Mouse (Mus musculus): ENCODE data around the gene Tas2r130. TPM values are rescaled to one million over a fixed set of nuclear protein-coding genes. Genes with fewer than 3 reads are reported as not detected.
"Not testable (repeated sequence)": the region's sequence is repeated elsewhere in the genome, so short reads cannot be mapped to it uniquely, and the experiment has no call there.

Gene Tas2r130
- total RNA-seq (2022) = not detected

GRCm38 (mm10) chr6:131630812-131631211 is at the start of gene Tas2r130:
Gene Tas2r130 (minus strand): TSS chr6:131630912.
- no peak for DNase-seq (ENCODE audit: low spot score)

GRCm38 (mm10) chr6:131678786-131679185 is 48.1 kb upstream of the Tas2r130 start, which contains the start of gene Tas2r106:
Gene Tas2r106 (minus strand): TSS chr6:131678886.
- DNase-seq (ENCODE audit: low spot score) = no peak

GRCm38 (mm10) chr6:131660049-131660448 is 29.3 kb upstream of the Tas2r130 start, which contains the start of gene Tas2r107:
Gene Tas2r107 (minus strand): TSS chr6:131660149.
- no peak for DNase-seq (ENCODE audit: low spot score)

- not testable (repeated sequence) for DNase-seq (ENCODE audit: low spot score)
Observed at GRCm38 (mm10) chr6:131609956-131610355, 20.8 kb downstream of the Tas2r130 start.

GRCm38 (mm10) chr6:131604821-131605220 is 25.9 kb downstream of the Tas2r130 start:
- no peak for DNase-seq (ENCODE audit: low spot score)

Other genes starting within 250 kb of the Tas2r130 start
- 100 to 1,000 TPM; 172 to 240 (median 215) TPM for gene Ybx3, start 242.4 kb downstream of the Tas2r130 start, total RNA-seq (2022)
- gene 5430401F13Rik, start 144.5 kb downstream of the Tas2r130 start, total RNA-seq (2022) = not detected
- not detected for gene Gm6619, start 144.5 kb downstream of the Tas2r130 start, total RNA-seq (2022)
- not detected for gene Tas2r107, start 29.2 kb upstream of the Tas2r130 start, total RNA-seq (2022)
- not detected for gene Tas2r106, start 48.0 kb upstream of the Tas2r130 start, total RNA-seq (2022)
- not detected for gene Tas2r104, start 54.8 kb upstream of the Tas2r130 start, total RNA-seq (2022)
- gene Tas2r105, start 56.6 kb upstream of the Tas2r130 start, total RNA-seq (2022) = not detected
- gene Tas2r114, start 59.2 kb upstream of the Tas2r130 start, total RNA-seq (2022) = not detected

Data from heart, adult 8-10 months (tissue).